Mouse (Mus musculus): ENCODE data around the gene Ccdc169.

DNA sequence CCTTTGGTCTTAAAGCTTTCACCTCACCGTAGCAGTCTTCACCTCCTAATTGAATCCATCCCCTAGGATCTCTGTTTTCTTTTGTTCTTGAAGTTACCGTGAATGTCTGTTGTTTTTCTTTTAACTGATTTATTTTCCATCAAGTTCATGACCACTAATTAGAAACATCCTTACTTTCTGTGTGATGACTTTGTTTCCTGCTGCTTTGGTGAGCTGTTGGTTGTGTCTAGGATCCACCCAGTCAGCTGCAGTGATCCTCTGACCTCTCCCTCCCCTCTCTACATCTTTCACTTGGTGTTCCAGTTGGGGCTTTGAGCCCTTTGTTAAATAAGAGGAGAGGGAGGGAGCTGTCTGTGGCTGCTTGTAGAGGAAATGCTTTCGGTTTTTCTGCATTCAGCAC, 11.0 kb downstream of the Ccdc169 start:
- TF ChIP-seq CTCF (conservative IDR thresholded peaks at IDR 0.05; ENCODE audit: low read length) (no peak), POU5F1 (IDR thresholded peaks at IDR 0.05; ENCODE audit: borderline replicate concordance, low read length) (no peak)
